Mouse (Mus musculus) forebrain, embryonic 14.5 days (tissue): ENCODE results near the gene Bcar1. TPM values are rescaled to one million over a fixed set of nuclear protein-coding genes. Genes with fewer than 3 reads are reported as not detected.

Source experiments
- ATAC-seq: fragments of 200-750 bp; cut with Nextera tagmentation; 2 replicates; pipeline ENCODE4 v1.8.0; 2017; ENCODE audit warnings: mild to moderate bottlenecking, moderate library complexity
- DNase-seq: peaks from one replicate; pipeline ENCODE4 v3.0.0-alpha.2; 2015; ENCODE audit warnings: low spot score
- H3K27ac ChIP-seq: fragments of 300-500 bp; sonication (generic); 2 replicates; pipeline ENCODE4 v1.5.1; 2014; ENCODE audit warnings: low read depth, mild to moderate bottlenecking, control low read depth, low read length, moderate library complexity
- H3K27me3 ChIP-seq: fragments of 300-500 bp; sonication (generic); replicated peaks from 2 replicates; pipeline ENCODE4 v1.6.1; 2014; ENCODE audit warnings: low read length, control low read depth, mixed read lengths; ENCODE audit not compliant: control insufficient read depth, insufficient read depth
- H3K36me3 ChIP-seq: fragments of 300-500 bp; sonication (generic); 2 replicates; pipeline ENCODE4 v1.6.1; 2014; ENCODE audit warnings: low read length, control low read depth; ENCODE audit not compliant: control insufficient read depth, insufficient read depth
- H3K4me1 ChIP-seq: fragments of 300-500 bp; sonication (generic); 2 replicates; pipeline ENCODE4 v1.6.1; 2014; ENCODE audit warnings: antibody characterized with exemption, low read length, control low read depth; ENCODE audit not compliant: control insufficient read depth, insufficient read depth
- H3K4me2 ChIP-seq: fragments of 300-500 bp; sonication (generic); 2 replicates; pipeline ENCODE4 v1.6.1; 2014; ENCODE audit warnings: mild to moderate bottlenecking, control low read depth, low read length
- H3K4me3 ChIP-seq: fragments of 300-500 bp; sonication (generic); 2 replicates; pipeline ENCODE4 v1.5.1; 2014; ENCODE audit warnings: low read depth, low read length, control low read depth
- H3K9ac ChIP-seq: fragments of 300-500 bp; sonication (generic); 2 replicates; pipeline ENCODE4 v1.6.1; 2014; ENCODE audit warnings: mild to moderate bottlenecking, low read length, control low read depth, moderate library complexity
- H3K9me3 ChIP-seq: fragments of 300-500 bp; sonication (generic); replicated peaks from 2 replicates; pipeline ENCODE4 v1.6.1; 2016; ENCODE audit warnings: low read length, control low read depth, mixed read lengths; ENCODE audit not compliant: control insufficient read depth
- WGBS: fragments of 180-500 bp; shearing (Covaris S2); extraction: QIAGEN DNeasy Blood & Tissue Kit; methylation state at CpG from one replicate; pipeline ENCODE4 v1.1.7; 2014; 5-methylcytosine and 5-hydroxymethylcytosine counted together
- polyA plus RNA-seq: library from polyadenylated mRNA; unstranded; fragments of >200 nt; fragmentation: Nextera tagmentation; extraction: Ambion mirVana; gene quantifications from 2 replicates; pipeline ENCODE4 v1.2.1, GENCODE M21; 2014

The Bcar1 gene
- polyA plus RNA-seq, 1 experiment from 2014 or later, result 41.2 TPM

DNA sequence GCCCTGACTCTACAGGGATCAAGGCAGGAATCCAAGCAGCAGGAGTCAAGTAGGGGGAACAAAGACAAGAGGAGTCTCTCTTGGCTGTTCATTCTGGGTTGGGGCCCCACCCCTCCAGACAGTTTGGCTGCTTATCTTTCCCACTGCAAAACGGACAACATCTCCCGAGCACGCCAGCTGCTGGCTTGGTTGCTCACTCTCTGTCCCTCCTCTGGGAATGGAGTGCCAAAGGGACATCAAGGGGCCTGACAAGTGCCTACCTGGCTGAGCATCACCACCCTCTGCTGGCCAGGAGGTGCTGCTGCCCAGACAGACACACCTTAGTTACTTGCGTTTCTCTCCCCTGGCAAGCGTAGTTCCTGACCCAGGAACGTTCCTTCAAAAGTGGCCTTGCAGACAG lies 25.7 kb downstream of the Bcar1 start:
- H3K9me3 ChIP-seq, result no peaks in the 10 kb centered on the region
- peaks cover 25% of the 10 kb centered on the region for H3K4me1 ChIP-seq
- WGBS, result 58% methylated on average over 6 of the region's 6 CpGs
- peak; percentile 41 for DNase-seq
- H3K4me2 ChIP-seq, result no peak overlapping the region
- H3K4me3 ChIP-seq, result no peak overlapping the region
- H3K27ac ChIP-seq, result peak overlapping the region; percentile 98
- peak overlapping the region; percentile 58 for H3K9ac ChIP-seq
- ATAC-seq, result no peak
- H3K36me3 ChIP-seq, result peaks cover 51% of the 10 kb centered on the region
- no peaks in the 10 kb centered on the region for H3K27me3 ChIP-seq

DNA sequence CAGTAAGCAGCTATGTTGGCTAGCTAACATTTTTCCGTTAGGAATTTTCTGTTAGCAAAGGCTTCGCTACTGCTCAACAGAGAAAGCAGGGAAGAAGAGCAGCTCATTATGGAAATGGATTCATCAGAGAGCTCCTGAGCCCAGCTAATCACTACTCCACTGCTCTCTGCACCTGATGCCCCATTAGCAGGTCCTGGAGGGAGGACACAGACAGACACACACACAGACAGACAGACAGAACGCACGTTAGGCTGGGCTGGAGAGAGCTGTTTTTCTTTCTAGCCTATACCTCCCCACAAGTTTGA lies 26.2 kb downstream of the Bcar1 start:
- no peaks in the 10 kb centered on the region for H3K9me3 ChIP-seq
- H3K27ac ChIP-seq, result peak overlapping the region; percentile 98
- DNase-seq, result peak; percentile 67
- H3K4me3 ChIP-seq, result no peak overlapping the region
- 25% methylated on average over 4 of the region's 4 CpGs for WGBS
- H3K4me2 ChIP-seq, result peak overlapping the region; percentile 33; the same call in 1 of the 2 replicates
- peak; percentile 32 for ATAC-seq
- peak overlapping the region; percentile 58 for H3K9ac ChIP-seq
- peaks cover 25% of the 10 kb centered on the region for H3K4me1 ChIP-seq
- H3K27me3 ChIP-seq, result no peaks in the 10 kb centered on the region
- peaks cover 55% of the 10 kb centered on the region for H3K36me3 ChIP-seq

DNA sequence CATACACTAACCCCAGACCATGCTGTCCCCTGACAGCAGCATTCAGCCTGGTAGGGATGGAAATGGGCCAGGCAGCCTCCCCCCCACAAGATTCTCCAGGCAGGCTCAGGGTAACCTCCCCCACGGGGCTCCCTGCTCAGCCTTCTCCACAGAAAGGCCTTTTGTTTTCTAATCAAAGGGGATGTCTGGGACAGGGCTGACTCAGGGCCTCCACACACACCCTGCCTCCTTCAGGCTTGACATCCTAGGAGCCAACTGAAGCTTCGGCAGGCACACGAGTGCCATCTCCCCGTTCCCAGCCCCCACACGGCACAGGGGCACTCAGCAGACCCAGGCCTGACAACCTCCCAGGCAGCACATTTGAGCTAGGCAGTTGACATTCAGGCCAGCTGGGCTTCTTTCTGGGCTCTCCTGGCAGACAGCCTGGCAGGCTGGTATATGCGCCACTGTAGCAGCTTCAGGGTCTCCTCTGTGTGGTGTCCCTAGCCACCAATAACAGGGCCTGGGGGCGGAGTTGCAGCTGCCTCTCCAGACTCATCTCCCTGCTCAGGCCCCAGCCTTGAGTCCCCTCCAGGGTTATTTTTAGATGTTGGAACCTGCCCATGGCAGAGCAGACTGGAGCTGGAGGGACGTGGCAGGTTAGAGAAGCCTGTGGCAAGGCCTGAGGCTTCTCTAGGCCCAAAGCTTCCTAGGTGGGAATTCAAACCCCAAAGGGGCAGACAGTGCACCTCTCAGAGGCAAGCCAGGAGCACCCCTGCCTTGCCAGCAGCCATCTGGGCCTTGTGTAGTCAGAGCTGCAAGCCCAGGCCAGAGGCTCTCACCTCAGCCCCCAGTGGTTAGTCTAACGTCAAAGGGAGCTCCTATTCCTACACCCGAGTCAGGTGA lies 26.8 kb downstream of the Bcar1 start:
- 11% methylated on average over 10 of the region's 10 CpGs for WGBS
- Histone ChIP-seq H3K36me3 (peaks cover 60% of the 10 kb centered on the region), H3K9me3 (no peaks in the 10 kb centered on the region), H3K4me1 (peaks cover 25% of the 10 kb centered on the region), H3K9ac (peak overlapping the region; percentile 58), H3K4me2 (peak overlapping the region; percentile 33), H3K4me3 (no peak overlapping the region), H3K27me3 (no peaks in the 10 kb centered on the region), H3K27ac (peak overlapping the region; percentile 98)
- peak; percentile 87 for ATAC-seq
- DNase-seq, result peak; percentile 91

DNA sequence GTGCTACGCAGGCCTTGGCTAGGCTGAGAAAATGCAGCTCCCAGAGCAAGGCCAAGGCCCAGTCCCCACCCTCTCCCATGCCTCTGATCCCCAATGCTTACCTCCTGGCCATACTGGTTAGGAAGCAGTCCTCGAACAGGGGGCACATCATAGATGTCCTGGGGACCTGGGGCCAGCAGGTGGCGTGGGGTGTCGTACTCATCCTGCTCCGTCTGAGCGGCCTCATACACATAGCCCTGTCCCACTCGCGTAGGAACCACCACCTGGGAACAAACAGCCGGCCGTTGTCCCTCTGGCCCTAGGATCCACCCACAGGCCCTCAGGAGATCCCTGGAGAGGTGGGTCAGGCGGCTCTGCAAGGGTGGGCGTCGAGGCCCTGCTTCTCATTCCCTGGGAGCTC lies 28.1 kb downstream of the Bcar1 start:
- Histone ChIP-seq H3K9me3 (no peaks in the 10 kb centered on the region), H3K27ac (peak overlapping the region; percentile 98), H3K36me3 (peaks cover 66% of the 10 kb centered on the region), H3K27me3 (no peaks in the 10 kb centered on the region), H3K4me1 (peaks cover 25% of the 10 kb centered on the region), H3K9ac (no peak overlapping the region), H3K4me2 (no peak overlapping the region), H3K4me3 (no peak overlapping the region)
- DNase-seq, result no peak
- no peak for ATAC-seq
- WGBS, result 86% methylated on average over 13 of the region's 13 CpGs

DNA sequence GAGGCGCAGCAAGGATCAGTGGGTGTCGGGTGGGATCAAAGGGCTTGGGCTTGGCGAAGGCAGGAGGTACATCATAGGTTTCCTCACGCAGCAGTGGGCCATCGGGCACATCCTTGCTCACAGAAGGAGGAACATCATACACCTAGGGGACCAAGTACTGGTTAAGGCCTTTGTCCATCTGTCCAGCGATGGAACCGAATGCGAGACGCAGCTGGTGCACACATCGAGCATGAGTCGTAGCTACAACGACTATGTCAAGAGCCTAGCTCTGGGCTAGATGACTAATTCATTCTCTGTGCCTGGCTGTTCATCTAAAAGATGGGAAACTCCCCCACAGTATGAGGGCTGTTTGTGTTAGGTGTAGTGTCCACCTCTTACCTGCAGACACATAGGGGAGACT lies 29.3 kb downstream of the Bcar1 start:
- Histone ChIP-seq H3K27me3 (no peaks in the 10 kb centered on the region), H3K9ac (no peak overlapping the region), H3K9me3 (no peaks in the 10 kb centered on the region), H3K36me3 (peaks cover 65% of the 10 kb centered on the region), H3K27ac (no peak overlapping the region), H3K4me1 (peaks cover 25% of the 10 kb centered on the region), H3K4me3 (no peak overlapping the region), H3K4me2 (no peak overlapping the region)
- DNase-seq, result no peak
- WGBS, result 95% methylated on average over 12 of the region's 12 CpGs
- no peak for ATAC-seq

DNA sequence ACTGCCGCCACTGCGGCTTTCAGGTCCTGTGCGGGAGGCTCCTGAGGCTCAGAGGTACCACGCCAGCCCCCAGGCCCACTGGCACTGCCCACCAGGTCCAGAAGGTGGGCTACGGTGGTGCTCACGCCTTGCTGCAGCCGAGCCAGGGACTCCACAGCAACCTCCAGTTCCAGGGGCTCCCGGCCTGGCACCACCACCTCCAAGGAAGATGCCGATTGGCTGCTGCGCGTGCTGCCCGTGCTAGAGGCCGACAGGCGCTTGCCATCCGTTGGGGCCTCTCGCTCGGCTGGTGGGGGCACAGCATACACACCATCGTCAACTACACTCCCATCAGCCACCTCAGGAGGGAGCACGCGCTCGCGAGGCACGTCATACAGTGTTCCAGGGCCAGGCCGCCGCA lies 29.8 kb downstream of the Bcar1 start:
- 93% methylated on average over 24 of the region's 25 CpGs for WGBS
- ATAC-seq, result no peak

DNA sequence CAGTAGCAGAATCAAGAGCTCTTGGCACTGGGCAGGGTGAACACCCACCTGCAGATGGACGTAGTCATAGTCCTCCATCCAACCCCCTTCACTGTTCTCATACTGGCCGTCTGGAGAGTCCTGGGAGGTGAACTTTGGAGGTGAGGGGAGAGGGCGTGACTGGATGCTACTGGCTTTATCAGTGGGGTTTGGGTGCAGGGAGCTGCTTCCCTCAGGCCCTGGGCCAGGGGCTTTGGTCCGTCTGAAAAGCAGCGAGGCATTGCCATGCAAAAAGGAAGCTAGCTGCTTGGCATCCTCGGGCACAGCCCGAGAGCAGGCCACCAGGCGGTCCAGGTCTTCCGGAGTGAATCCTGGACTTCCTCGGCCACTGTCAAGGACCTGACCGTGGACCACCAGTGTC lies 30.3 kb downstream of the Bcar1 start:
- Histone ChIP-seq H3K9me3 (no peaks in the 10 kb centered on the region), H3K27ac (no peak overlapping the region), H3K4me3 (no peak overlapping the region), H3K4me2 (no peak overlapping the region), H3K36me3 (peaks cover 69% of the 10 kb centered on the region), H3K9ac (no peak overlapping the region), H3K4me1 (peaks cover 25% of the 10 kb centered on the region), H3K27me3 (no peaks in the 10 kb centered on the region)
- ATAC-seq, result no peak
- 88% methylated on average over 11 of the region's 11 CpGs for WGBS
- DNase-seq, result no peak

More for the DNA sequence above, 29.8 kb downstream of the Bcar1 start:
- Histone ChIP-seq H3K4me2 (no peak overlapping the region), H3K9ac (no peak overlapping the region), H3K36me3 (peaks cover 65% of the 10 kb centered on the region), H3K4me3 (no peak overlapping the region), H3K27ac (no peak overlapping the region), H3K4me1 (peaks cover 25% of the 10 kb centered on the region), H3K27me3 (no peaks in the 10 kb centered on the region), H3K9me3 (no peaks in the 10 kb centered on the region)
- DNase-seq, result no peak

DNA sequence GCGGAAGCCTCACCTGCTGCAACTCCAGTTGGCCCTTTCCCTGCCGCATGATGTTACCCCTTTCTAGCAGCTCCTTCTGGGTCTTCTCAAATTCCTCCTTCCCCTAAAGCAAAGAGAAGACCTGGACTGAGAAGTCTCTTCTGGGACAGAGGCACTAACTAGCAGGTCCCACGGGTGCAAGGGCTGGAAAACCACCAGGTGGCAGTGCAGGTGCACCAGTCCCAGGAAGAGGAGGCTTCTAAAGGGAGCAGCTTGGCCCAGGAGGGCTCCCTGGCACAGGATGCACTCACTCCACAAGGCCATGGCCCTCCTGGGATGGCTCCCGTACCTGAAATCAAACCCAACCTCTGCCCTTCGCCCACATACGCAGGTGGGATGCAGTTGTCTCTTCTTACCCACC lies 31.0 kb downstream of the Bcar1 start:
- Histone ChIP-seq H3K27ac (no peak overlapping the region), H3K4me3 (no peak overlapping the region), H3K4me1 (peaks cover 18% of the 10 kb centered on the region), H3K4me2 (no peak overlapping the region), H3K36me3 (peaks cover 71% of the 10 kb centered on the region), H3K27me3 (no peaks in the 10 kb centered on the region), H3K9ac (no peak overlapping the region), H3K9me3 (no peaks in the 10 kb centered on the region)
- ATAC-seq (0 out of 2 replicates have a peak, but pooled peaks have one; percentile 25), DNase-seq (peak; percentile 76)
- WGBS, result 83% methylated on average over 6 of the region's 6 CpGs

DNA sequence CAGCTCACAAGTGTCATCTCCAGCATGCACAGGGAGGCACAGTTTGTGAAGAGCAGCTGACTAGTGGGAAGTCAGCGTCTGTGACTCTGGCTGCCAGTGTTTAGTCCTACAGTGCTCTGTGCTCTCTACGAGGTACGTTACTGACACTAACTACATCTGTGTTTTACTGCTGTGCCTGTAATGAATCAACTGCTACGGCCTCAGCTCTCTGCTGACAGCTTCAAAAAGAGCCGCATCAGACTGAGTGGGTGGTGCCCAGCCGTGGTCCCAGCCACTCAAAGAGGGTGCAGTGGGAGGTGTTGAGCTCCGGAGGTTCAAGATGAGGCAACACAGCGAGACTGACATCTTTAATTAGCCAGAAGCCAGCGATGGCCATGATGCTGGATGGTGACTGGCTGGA lies 31.5 kb downstream of the Bcar1 start:
- ATAC-seq (no peak), DNase-seq (no peak)
- peaks cover 74% of the 10 kb centered on the region for H3K36me3 ChIP-seq
- H3K27me3 ChIP-seq, result no peaks in the 10 kb centered on the region
- WGBS, result 82% methylated on average over 9 of the region's 9 CpGs
- no peak overlapping the region for H3K4me3 ChIP-seq
- peaks cover 13% of the 10 kb centered on the region for H3K4me1 ChIP-seq
- no peak overlapping the region for H3K27ac ChIP-seq
- H3K9ac ChIP-seq, result no peak overlapping the region
- no peaks in the 10 kb centered on the region for H3K9me3 ChIP-seq
- H3K4me2 ChIP-seq, result no peak overlapping the region
